Mouse (Mus musculus) brain, embryonic 18.5 days (tissue): Measurements from ENCODE around the gene Dusp2.

Experiments used
- DNase-seq: peaks from one replicate; pipeline ENCODE4 v3.0.0-alpha.2; 2012; ENCODE audit warnings: low read depth, low spot score

Gene Dusp2

GRCm38 (mm10) chr2:127367126-127367820 lies 31.3 kb downstream of the Dusp2 start:
- no peak for DNase-seq

DNA sequence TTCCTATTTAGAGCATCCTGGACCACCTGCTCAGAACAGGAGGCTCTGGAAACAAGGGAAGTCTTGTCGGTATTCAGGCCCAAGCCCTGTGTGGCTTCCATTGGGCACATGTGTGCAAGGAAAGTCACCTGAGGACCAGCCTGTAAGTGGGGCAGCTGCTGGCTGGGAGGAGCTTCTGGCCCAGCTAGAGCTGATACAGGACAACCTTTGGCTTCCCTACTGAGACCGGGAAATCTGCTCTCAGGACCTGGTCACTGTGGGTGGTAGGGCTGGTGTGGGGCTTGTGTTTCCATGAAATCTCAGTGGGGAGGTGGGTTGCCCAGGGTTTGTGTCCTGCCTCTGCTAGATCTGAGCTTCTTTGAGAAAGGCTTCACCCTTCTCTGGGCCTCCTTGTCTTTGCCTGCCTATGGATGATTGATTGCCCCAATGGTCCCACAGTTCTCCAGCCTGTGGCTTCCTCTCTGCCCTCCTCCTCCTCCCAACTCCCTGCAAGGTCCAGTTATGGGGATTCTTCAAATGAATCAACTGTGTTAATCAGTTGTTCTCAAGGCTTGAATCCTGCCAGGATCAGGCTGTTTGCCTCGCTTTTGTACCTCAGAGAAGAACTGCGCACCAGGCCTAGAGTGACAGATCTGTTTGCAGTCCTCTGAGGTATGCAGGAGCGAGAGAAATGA lies 33.9 kb downstream of the Dusp2 start:
- no peak for DNase-seq

- no peak for DNase-seq
Observed at GRCm38 (mm10) chr2:127370561-127371483, 34.9 kb downstream of the Dusp2 start.

DNA sequence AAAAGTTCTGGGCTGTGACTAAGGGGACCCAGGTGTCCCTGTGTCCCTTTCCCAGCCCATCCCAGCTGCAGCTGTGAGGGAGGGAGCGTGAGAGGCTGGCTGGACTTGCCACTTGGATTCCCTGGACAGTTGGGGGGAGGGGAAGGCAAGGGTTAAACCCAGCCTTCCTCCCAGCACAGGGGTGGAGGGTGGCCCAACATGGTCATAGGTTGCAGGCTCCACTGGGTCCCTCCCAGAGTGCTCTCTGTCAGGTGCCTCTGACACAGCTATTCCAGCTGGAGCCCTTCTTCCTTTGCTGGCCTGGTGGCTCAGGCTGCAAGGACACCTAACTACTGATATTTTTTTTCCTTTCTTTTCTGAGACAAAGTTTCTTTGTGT lies 35.5 kb downstream of the Dusp2 start:
- DNase-seq, result no peak

GRCm38 (mm10) chr2:127372082-127372481 lies 36.1 kb downstream of the Dusp2 start:
- no peak for DNase-seq

DNA sequence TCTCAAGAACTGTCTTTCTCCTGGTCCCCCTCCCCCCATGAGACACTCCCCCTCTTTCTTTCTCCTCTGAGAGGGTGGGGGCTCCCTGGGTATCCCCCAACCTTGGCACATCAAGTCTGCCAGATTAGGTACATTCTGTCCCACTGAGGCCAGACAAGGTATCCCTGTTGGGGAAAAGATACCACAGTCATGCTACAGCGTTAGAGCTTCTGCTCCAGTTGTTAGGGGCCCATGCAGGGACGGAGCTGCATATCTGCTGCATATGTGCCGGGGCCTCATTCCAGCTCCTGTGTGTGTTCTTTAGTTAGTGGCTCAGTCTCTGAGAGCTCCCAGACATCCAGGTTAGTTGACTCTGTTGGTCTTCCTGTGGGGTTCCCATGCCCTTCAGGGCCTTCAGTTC lies 38.2 kb downstream of the Dusp2 start:
- no peak for DNase-seq

DNA sequence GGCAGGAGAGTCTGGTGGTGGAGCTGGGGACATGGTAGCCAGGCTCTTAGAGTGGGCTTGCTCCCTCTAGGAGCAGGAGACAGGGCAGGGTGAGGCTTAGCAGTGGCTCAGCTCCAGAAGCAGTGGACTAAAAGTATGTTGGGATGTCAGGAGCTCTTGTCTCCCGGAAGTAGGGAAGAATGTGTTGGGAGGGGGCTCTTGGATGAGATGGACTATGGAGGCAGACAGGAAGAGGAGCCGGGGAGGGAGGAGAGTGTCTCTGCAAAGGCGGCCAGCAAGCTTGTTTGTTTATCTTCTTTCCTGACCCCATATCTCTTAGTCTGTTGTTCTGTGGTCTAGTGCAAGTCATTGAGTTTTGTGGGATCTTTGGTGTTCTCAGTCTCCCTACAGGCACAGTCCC lies 39.1 kb downstream of the Dusp2 start:
- no peak for DNase-seq

DNA sequence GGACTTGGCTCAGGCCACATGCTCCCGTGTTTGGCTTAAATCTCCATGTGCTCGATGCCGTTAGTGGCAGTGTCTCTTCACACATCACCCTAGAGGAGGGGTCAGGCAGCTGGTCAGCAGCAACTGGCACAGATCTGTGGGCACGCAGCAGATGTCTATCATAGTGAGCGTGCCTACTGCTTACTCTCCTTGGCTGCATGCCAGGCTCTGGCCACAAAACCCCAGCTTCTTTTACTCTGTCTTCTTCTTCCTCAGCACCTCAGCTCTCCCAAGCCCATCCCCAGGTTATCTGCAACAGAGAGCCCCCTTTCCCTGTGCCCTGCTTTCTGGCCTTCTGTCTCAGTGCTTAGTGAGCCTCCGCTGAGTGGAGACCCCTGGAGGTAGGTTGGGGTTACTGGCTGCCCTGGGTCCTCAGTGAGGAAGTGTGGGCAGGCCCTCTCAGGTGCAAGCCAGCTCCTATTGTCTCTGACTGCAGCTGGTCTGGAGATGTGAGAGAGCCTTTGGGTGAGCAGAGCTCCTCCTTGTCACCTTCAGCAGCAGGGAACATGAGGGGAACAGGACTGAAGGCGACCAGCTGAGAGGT lies 39.9 kb downstream of the Dusp2 start:
- DNase-seq, result no peak

DNA sequence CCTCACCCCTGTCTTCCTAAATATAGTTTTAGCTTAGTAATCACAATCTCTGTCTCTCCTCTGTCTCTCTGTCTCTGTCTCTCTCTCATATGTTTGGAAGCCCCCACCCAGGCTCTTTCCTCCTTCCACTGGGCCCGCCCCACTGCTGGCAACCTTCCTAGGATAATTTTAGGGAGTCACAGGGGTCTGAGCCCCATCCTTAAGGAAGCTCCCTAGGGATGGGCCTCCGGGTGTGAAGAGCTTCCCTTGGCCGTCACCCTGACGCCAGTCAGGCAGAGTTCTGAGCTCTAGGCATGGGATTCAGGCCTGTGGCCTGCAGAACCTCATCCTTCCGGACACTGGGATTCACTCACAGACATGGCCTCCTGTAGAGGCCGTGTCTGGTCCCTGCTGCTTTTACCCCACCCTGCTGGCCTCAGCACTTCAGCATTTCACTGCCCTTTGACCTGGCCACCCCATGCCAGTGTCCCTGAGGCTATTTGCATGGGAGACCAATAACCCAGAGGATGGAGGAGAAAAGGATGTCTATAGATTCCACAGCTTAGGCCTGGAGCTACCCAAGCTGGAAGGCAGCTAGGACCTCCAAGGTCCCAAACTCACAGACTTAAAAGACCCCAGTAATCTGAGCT lies 40.6 kb downstream of the Dusp2 start:
- DNase-seq, result no peak

DNA sequence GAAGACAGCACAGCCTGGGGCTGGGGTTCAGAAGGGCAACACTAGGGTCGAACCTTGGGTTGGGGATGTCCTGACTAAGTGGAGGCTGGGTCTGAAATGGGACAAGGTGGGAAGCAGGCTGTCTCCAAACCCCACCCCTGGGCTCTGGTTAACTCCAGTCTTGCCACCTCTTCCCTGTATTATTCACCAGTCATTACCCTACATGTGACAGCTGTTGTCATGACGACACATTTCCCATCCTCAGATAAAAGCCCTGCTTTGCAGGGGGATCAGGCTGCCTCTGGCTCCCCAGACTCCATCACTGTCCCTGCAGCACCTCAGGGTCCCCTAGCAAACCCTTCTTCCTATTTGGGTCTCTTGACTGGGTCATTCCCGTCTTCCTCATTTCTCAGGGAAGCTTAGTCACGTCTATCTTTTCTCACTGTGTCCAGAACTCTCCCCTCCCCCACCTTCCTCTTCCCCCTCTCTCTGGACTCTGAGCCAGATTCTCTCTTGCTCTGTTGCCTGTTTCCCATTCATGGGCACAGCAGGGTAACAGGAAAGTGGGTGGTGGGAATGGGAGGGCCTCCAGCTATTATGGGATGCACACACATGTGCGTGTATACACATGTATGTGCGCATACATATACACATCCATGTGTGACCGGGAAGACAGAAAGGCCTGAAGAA lies 42.1 kb downstream of the Dusp2 start:
- DNase-seq, result no peak

DNA sequence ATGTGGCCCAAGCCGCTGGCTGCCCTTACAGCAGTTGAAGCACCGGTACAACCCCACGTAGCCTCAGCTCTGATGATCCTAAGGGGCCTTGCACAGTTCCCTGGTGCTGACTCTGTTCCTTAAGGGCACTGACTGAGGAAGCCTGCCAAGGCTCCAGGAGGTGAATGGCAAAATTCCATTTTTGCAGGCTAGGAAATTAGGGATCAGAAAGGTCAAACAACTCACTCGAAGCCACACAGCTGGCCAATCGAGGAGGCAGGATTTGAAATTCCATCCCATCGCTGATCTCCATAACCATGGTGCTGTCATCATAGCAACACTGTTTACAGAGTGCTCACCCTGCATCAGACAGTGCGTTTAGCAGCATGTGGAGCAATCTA lies 42.6 kb downstream of the Dusp2 start:
- no peak for DNase-seq

DNA sequence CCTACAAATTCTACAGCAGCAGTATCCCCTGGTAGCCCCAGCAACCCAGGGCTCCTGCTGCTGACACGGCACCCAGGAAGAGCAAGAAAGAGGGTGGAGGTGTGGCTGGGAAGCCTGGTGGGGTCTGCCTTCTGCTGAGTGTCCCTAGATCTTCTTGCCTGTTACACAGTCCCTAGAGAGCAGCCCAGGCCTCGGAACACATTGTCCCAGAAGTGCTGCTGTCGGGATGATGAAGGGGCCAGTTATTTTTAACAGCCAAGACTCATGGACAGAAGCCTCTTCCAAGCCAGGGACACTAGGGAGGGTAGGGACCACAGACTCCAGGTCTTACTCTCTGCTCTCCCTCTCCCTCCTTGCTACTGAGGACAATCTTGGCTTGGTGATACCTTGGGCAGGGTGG lies 43.3 kb downstream of the Dusp2 start:
- DNase-seq, result no peak

GRCm38 (mm10) chr2:127383881-127384280 lies 47.9 kb downstream of the Dusp2 start:
- no peak for DNase-seq

DNA sequence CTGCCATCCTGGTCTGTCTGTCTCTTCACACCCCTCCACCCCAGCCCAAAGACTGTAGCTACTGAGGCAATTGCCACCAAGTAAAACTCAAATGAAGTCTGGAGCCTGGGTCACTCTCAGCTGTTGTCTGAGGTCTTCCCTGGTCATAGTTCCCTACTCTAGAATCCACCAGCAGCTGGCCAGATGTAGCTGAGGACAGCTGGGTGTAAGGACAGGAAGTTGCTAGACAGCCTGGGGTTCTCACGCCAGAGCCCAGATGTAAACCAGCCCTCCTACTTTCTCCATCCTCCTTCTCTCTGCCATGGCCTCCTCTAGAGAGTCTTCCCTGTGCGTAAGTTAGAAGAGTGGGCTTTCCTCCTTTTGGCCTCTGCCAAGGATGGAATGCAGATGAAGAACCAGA lies 51.6 kb downstream of the Dusp2 start:
- no peak for DNase-seq
